Mouse (Mus musculus) limb, embryonic 14.5 days (tissue): ENCODE measurements at regions not wholly inside any gene's neighbourhood (a gene's known extent, or its start where the extent isn't known, plus 50 kb on each side); places are given as distances from the start of the nearest gene placed in this dataset.

Source experiments
- ATAC-seq: fragments of 200-750 bp; cut with Nextera tagmentation; 2 replicates; pipeline ENCODE4 v1.8.0; 2017; ENCODE audit warnings: low read depth, moderate number of reproducible peaks, moderate TSS enrichment; ENCODE audit not compliant: low FRiP score
- DNase-seq: peaks from one replicate; pipeline ENCODE4 v3.0.0-alpha.2; 2015; ENCODE audit warnings: low spot score
- H3K27ac ChIP-seq: fragments of 300-500 bp; sonication (generic); replicated peaks from 2 replicates; pipeline ENCODE4 v1.5.1; 2014; ENCODE audit warnings: low read depth, mild to moderate bottlenecking, low read length, moderate library complexity, mixed read lengths
- H3K27me3 ChIP-seq: fragments of 300-500 bp; sonication (generic); 2 replicates; pipeline ENCODE4 v1.6.1; 2014; ENCODE audit warnings: low read length, mixed read lengths; ENCODE audit not compliant: control insufficient read depth, insufficient read depth
- H3K36me3 ChIP-seq: fragments of 300-500 bp; sonication (generic); 2 replicates; pipeline ENCODE4 v1.6.1; 2014; ENCODE audit warnings: mild to moderate bottlenecking, low read length, moderate library complexity, mixed read lengths; ENCODE audit not compliant: control insufficient read depth, insufficient read depth
- H3K4me1 ChIP-seq: fragments of 300-500 bp; sonication (generic); 2 replicates; pipeline ENCODE4 v1.6.1; 2014; ENCODE audit warnings: antibody characterized with exemption, low read length, mixed read lengths; ENCODE audit not compliant: control insufficient read depth, insufficient read depth
- H3K4me2 ChIP-seq: fragments of 300-500 bp; sonication (generic); replicated peaks from 2 replicates; pipeline ENCODE4 v1.6.1; 2014; ENCODE audit warnings: low read depth, mild to moderate bottlenecking, low read length, moderate library complexity; ENCODE audit not compliant: severe bottlenecking
- H3K4me3 ChIP-seq: fragments of 300-500 bp; sonication (generic); replicated peaks from 2 replicates; pipeline ENCODE4 v1.5.1; 2014; ENCODE audit warnings: low read length
- H3K9ac ChIP-seq: fragments of 300-500 bp; sonication (generic); 2 replicates; pipeline ENCODE4 v1.6.1; 2014; ENCODE audit warnings: mild to moderate bottlenecking, low read depth, low read length, moderate library complexity; ENCODE audit not compliant: severe bottlenecking
- H3K9me3 ChIP-seq: fragments of 300-500 bp; sonication (generic); 2 replicates; pipeline ENCODE4 v1.6.1; 2016; ENCODE audit warnings: low read length; ENCODE audit not compliant: control insufficient read depth
- POLR2A ChIP-seq: fragments of 200-500 bp; IDR thresholded peaks from 2 replicates; pipeline ENCODE4 v1.8.0; 2012; ENCODE audit warnings: inconsistent platforms, mild to moderate bottlenecking, moderate library complexity, borderline replicate concordance; ENCODE audit not compliant: insufficient read depth, insufficient read length; ENCODE audit errors: extremely low read depth
- WGBS: fragments of 180-500 bp; shearing (Covaris S2); extraction: QIAGEN DNeasy Blood & Tissue Kit; methylation state at CpG from one replicate; pipeline ENCODE4 v1.1.7; 2014; 5-methylcytosine and 5-hydroxymethylcytosine counted together

DNA sequence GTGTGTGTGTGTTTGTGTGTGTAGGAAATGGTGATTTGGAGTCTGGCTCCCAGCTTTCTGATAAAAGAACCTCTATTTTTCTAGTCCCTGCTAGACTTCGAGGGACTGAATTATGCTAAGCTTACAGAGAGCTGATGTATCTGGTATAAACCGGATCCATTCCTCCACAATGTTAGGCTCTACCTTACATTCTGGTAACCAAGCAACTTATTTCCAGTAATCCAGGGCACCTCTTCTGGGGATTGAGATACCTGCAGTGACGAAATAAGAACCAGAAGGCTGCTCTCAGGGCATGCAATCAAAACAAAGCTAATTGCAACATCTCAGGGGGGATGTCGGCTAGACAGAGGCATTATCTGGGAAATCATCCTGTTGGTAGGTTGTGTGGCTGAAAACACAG is 140.0 kb upstream of the Serp2 start:
- Histone ChIP-seq H3K27me3 (no peaks in the 10 kb centered on the region), H3K4me3 (no peak overlapping the region), H3K9me3 (no peaks in the 10 kb centered on the region), H3K4me1 (peaks cover 47% of the 10 kb centered on the region), H3K27ac (no peak overlapping the region), H3K9ac (no peak overlapping the region), H3K36me3 (no peaks in the 10 kb centered on the region), H3K4me2 (no peak overlapping the region)
- WGBS, result 59% methylated on average over 4 of the region's 4 CpGs
- DNase-seq, result no peak
- no peak for TF ChIP-seq POLR2A
- ATAC-seq, result no peak

DNA sequence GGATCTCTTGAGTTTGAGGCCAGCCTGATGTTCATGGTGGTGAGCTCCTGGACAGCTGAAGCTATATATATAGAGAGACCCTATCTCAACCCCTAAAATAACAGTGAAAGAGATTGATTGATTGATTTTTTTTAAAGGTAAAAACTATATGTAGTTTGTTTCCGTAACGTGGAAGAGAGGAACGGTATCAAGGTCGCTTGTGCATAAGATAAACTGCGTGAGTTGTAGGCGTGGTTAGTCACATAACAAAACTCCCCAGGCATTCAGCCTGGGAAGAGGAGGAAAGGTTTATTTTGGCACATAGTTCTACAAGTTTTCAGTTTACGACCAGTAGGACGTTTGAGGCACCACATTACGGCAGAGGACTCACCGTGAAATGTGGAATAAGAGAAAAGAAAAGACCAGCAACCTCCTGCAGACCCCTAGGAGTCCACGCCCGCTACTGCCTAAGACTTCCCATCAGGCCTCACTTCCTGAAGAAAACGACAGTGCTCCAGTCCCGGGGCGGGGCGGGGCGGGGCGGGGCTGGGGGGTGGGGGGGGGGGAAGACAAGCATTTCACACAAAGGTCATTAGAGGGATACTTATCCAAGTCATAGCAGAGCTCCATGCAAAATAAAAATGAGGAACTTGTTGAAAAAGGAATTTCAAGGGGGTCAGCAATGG is 139.1 kb upstream of the Serp2 start:
- Histone ChIP-seq H3K4me3 (no peak overlapping the region), H3K9ac (no peak overlapping the region), H3K4me1 (peaks cover 47% of the 10 kb centered on the region), H3K36me3 (no peaks in the 10 kb centered on the region), H3K9me3 (no peaks in the 10 kb centered on the region), H3K27me3 (no peaks in the 10 kb centered on the region), H3K27ac (no peak overlapping the region), H3K4me2 (no peak overlapping the region)
- ATAC-seq (no peak), DNase-seq (peak; percentile 44)
- 43% methylated on average over 17 of the region's 18 CpGs for WGBS
- no peak for TF ChIP-seq POLR2A

DNA sequence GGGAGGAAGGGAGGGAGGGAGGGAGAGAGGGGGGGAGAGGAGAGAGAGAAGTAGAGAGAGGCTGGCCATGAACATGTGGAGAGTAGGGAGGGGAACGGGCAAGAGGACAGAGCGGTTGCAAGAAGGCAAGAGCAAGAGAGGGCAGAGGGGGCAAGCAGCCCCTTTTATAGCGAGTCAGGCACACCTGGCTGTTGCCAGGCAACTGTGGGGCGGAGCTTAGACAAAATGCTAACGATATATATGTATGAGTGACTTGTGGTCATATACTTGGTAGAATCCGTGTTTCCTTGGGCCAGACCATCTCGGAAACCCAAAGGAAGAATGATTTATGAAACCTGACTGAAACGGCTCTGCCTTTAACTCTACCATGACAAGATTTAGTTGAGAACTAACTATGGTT is 138.2 kb upstream of the Serp2 start:
- ATAC-seq (no peak), DNase-seq (no peak)
- H3K4me1 ChIP-seq, result peaks cover 47% of the 10 kb centered on the region
- H3K9me3 ChIP-seq, result no peaks in the 10 kb centered on the region
- no peaks in the 10 kb centered on the region for H3K27me3 ChIP-seq
- H3K4me2 ChIP-seq, result no peak overlapping the region
- no peak for TF ChIP-seq POLR2A
- H3K27ac ChIP-seq, result no peak overlapping the region
- H3K9ac ChIP-seq, result no peak overlapping the region
- no peaks in the 10 kb centered on the region for H3K36me3 ChIP-seq
- H3K4me3 ChIP-seq, result no peak overlapping the region
- WGBS, result 81% methylated on average over 8 of the region's 8 CpGs

DNA sequence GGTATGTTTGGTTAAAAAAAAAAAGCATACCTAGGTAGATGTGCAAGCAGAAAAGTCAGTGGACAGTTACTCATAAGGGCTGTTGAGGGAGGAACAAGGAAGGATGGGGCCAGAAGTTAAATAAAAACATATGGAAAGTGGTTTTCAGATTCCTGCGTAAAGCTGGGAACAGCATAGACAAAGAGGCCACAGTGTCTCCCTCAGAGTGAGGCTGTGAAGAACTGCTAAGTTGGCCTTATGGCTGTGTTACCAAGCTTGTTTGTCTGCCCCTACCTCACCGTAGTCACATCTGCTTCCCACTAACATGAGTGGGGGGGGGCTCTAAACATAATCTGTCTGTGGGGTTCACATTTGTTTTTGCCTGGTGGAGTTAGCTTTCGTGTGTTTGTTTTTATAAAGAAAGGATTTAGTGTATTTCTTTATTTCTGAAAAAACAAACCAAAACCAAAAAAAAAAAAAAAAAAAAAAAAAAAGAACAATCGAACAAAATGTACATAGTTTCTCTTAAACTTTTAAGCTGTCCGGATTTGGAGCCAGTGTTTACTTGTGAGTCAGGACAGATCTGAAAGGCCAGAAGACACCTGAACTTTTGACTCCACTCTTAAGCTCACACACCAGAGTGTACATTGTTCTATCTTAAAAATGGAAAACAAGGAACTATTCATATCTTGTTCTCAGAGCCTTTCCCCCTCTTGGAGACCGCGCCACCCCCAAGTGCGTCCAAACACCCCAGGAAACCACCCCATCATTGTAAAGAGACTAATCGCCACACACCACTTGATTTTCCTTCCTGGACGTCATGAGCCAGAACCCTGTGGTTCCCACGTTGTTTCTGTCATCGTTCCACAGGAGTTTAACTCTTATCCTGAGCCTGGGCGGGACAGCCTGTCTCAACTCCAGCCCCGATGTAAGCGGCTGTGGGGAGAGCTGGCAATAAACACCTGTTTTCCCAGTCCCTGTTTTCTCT is 136.9 kb upstream of the Serp2 start:
- ATAC-seq (peak; percentile 69), DNase-seq (peak; percentile 56)
- H3K27ac ChIP-seq, result peak overlapping the region; percentile 75
- no peak for TF ChIP-seq POLR2A
- H3K4me3 ChIP-seq, result no peak overlapping the region
- WGBS, result 31% methylated on average over 15 of the region's 15 CpGs
- no peaks in the 10 kb centered on the region for H3K9me3 ChIP-seq
- no peaks in the 10 kb centered on the region for H3K27me3 ChIP-seq
- H3K9ac ChIP-seq, result no peak overlapping the region
- no peak overlapping the region for H3K4me2 ChIP-seq
- no peaks in the 10 kb centered on the region for H3K36me3 ChIP-seq
- H3K4me1 ChIP-seq, result peaks cover 42% of the 10 kb centered on the region

DNA sequence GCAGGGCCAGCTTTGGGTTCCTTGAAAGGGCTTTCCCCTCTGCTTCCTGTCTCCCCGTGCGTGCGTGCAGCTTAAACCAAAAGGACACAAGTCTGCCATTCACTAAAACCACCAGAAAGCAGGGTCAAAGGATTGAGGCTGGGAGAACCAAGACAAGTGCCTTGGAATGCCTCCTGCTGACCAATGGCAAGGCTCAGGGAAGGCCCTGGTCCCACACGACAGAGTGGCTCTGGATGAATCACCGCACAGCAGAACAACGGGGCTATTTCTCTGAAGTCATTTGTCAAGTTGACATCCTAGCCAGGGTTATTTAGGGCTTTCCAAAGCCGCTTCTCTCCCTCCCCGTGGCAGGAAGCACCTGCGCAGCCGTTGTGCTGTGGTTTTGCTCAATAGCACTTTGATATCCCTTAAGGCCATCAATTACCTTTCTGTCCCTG is 131.3 kb upstream of the Serp2 start:
- ATAC-seq, result no peak
- H3K27me3 ChIP-seq, result no peaks in the 10 kb centered on the region
- H3K9me3 ChIP-seq, result no peaks in the 10 kb centered on the region
- no peak overlapping the region for H3K27ac ChIP-seq
- H3K9ac ChIP-seq, result no peak overlapping the region
- H3K4me3 ChIP-seq, result no peak overlapping the region
- DNase-seq, result no peak
- peaks cover 36% of the 10 kb centered on the region for H3K4me1 ChIP-seq
- no peak overlapping the region for H3K4me2 ChIP-seq
- 23% methylated on average over 10 of the region's 10 CpGs for WGBS
- no peak for TF ChIP-seq POLR2A
- H3K36me3 ChIP-seq, result no peaks in the 10 kb centered on the region
